Mouse (Mus musculus) G1E (cell line): ENCODE results near the gene Dbh.

Source experiments
- CTCF ChIP-seq: IDR thresholded peaks from 2 replicates; pipeline ENCODE4 v1.5.1; 2012; ENCODE audit warnings: low read depth, low read length, inconsistent platforms, mixed read lengths
- GATA1 ChIP-seq: IDR thresholded peaks from 2 replicates; pipeline ENCODE4 v1.6.1; 2012; ENCODE audit warnings: borderline replicate concordance, low read length, inconsistent platforms, mixed read lengths
- GATA2 ChIP-seq: IDR thresholded peaks from 2 replicates; pipeline ENCODE4 v1.6.1; 2012; ENCODE audit warnings: low read depth, low read length, inconsistent platforms, borderline replicate concordance
- POLR2AphosphoS5 ChIP-seq: IDR thresholded peaks from 2 replicates; pipeline ENCODE4 v1.6.1; 2012; ENCODE audit warnings: low read depth, low read length, inconsistent platforms; ENCODE audit not compliant: insufficient replicate concordance
- TAL1 ChIP-seq: conservative IDR thresholded peaks from 2 replicates; pipeline ENCODE4 v1.6.1; 2012; ENCODE audit warnings: low read depth, low read length, inconsistent platforms, mixed read lengths

- no peak for TF ChIP-seq CTCF
- no peak for TF ChIP-seq GATA2
- no peak for TF ChIP-seq GATA1
- TF ChIP-seq TAL1: no peak
- TF ChIP-seq POLR2AphosphoS5: no peak
Observed at GRCm38 (mm10) chr2:27223012-27223421, 58.0 kb downstream of the Dbh start.
